Mouse (Mus musculus): ENCODE measurements around the gene Ttc41.

GRCm38 (mm10) chr10:86808013-86808758 is 102.6 kb downstream of the Ttc41 start:
- TF ChIP-seq FLI1 (IDR thresholded peaks at IDR 0.05; ENCODE audit: low read length) (no peak), GATA1 (IDR thresholded peaks at IDR 0.05; ENCODE audit: borderline replicate concordance, low read length) (no peak)
